Mouse (Mus musculus) heart, postnatal 36 days (tissue): ENCODE results near the gene Otulin. TPM values are rescaled to one million over a fixed set of nuclear protein-coding genes. Genes with fewer than 3 reads are reported as not detected.

ENCODE experiments used
- DNase-seq, 2 experiments: peaks; one replicate each; pipeline ENCODE4 v3.0.0; 2021 to 2022
- intact Hi-C: fragments of 180-260 bp; cut with DNase I; formaldehyde crosslinking; loops from one replicate; pipeline ENCODE4 v1.15.1; 2025
- total RNA-seq, 2 experiments: library from RNA; stranded (reverse); gene quantifications; 2 replicates each; pipeline ENCODE4 v1.2.3; 2021

The Otulin gene
- total RNA-seq, 2 experiments from 2014 or later: 30.4 to 31.0 TPM

GRCm38 (mm10) chr15:27588087-27588826 lies 42.2 kb downstream of the Otulin start:
- intact Hi-C loops: no loop called here
- DNase-seq: no peak

GRCm38 (mm10) chr15:27586093-27586480 lies 44.4 kb downstream of the Otulin start:
- intact Hi-C loops: no loop called here
- no peak for DNase-seq

GRCm38 (mm10) chr15:27585466-27586092 lies 44.9 kb downstream of the Otulin start:
- intact Hi-C loops: no loop called here
- DNase-seq: no peak

GRCm38 (mm10) chr15:27583620-27584019 lies 46.9 kb downstream of the Otulin start:
- DNase-seq: no peak
- intact Hi-C loops: loop anchor here (1.0 to 2.0 kb wide), 2 partner anchors 117 to 257 kb away; partner anchors contain the start of gene Ank

- intact Hi-C loops: loop anchor here (1.0 to 2.0 kb wide), 2 partner anchors 116 to 257 kb away; partner anchors contain the start of gene Ank
Observed at GRCm38 (mm10) chr15:27583042-27583441, 47.5 kb downstream of the Otulin start.

GRCm38 (mm10) chr15:27582428-27582827 lies 48.1 kb downstream of the Otulin start:
- peak in 1 of 2 experiments; percentile 35 for DNase-seq
- intact Hi-C loops: loop anchor here (2.0 kb wide), 1 partner anchor 116 kb away; the partner anchor contains the start of gene Ank

More at GRCm38 (mm10) chr15:27583042-27583441, 47.5 kb downstream of the Otulin start:
- peak; percentile 58 to 62 for DNase-seq

- intact Hi-C loops: loop anchor here (2.0 kb wide), 1 partner anchor 115 kb away; the partner anchor contains the start of gene Ank
- no peak for DNase-seq
Observed at GRCm38 (mm10) chr15:27581640-27582039, 48.9 kb downstream of the Otulin start.

GRCm38 (mm10) chr15:27580771-27581170 lies 49.7 kb downstream of the Otulin start:
- intact Hi-C loops: no loop called here
- DNase-seq: peak; percentile 28 to 43

- intact Hi-C loops: no loop called here
- DNase-seq: no peak
Observed at GRCm38 (mm10) chr15:27579853-27580252, 50.6 kb downstream of the Otulin start.

- intact Hi-C loops: no loop called here
- no peak for DNase-seq
Observed at GRCm38 (mm10) chr15:27578918-27579317, 51.6 kb downstream of the Otulin start.

GRCm38 (mm10) chr15:27577915-27578780 lies 52.3 kb downstream of the Otulin start:
- intact Hi-C loops: no loop called here

GRCm38 (mm10) chr15:27576886-27577285 lies 53.6 kb downstream of the Otulin start:
- intact Hi-C loops: no loop called here
- DNase-seq: no peak

More at GRCm38 (mm10) chr15:27577915-27578780, 52.3 kb downstream of the Otulin start:
- DNase-seq: no peak

- intact Hi-C loops: no loop called here
- DNase-seq: peak; percentile 37
Observed at GRCm38 (mm10) chr15:27575932-27576331, 54.6 kb downstream of the Otulin start.

- DNase-seq: peak; percentile 36 to 47
- intact Hi-C loops: no loop called here
Observed at GRCm38 (mm10) chr15:27574992-27575781, 55.3 kb downstream of the Otulin start.

- intact Hi-C loops: no loop called here
- DNase-seq: peak in 1 of 2 experiments; percentile 54
Observed at GRCm38 (mm10) chr15:27571179-27571578, 59.3 kb downstream of the Otulin start.

- intact Hi-C loops: no loop called here
Observed at GRCm38 (mm10) chr15:27570385-27570784, 60.1 kb downstream of the Otulin start.

GRCm38 (mm10) chr15:27569924-27570323 lies 60.6 kb downstream of the Otulin start:
- intact Hi-C loops: no loop called here
- DNase-seq: no peak

More at GRCm38 (mm10) chr15:27570385-27570784, 60.1 kb downstream of the Otulin start:
- no peak for DNase-seq

GRCm38 (mm10) chr15:27568371-27568770 lies 62.1 kb downstream of the Otulin start:
- DNase-seq: no peak
- intact Hi-C loops: no loop called here

- DNase-seq: no peak
- intact Hi-C loops: no loop called here
Observed at GRCm38 (mm10) chr15:27567356-27567755, 63.1 kb downstream of the Otulin start.
